ENCODE assay signal across 24 mouse cellular contexts in the genomic region with DNA sequence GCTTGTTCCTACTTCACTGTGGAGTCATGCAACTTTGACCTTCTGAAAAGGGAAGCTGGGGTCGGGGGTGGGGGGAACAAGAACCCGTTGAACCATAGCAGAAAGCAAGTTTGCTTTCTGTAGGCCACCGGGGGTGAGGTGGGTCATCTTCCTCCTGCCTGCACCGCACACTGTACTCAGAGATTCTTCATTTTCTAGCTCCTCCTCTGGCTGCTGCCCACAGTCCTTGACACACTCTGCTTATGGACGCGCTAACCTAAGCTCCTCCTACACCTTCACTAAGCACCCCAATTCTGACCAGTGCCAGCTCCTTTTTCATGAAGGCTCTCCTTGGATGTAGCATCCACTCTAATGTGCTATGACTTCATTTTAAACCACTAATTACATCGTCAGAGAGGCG.
DNase-seq lines count a peak whose midpoint lies in the region; ATAC-seq and TF ChIP-seq lines count a peak whose summit lies in the region.
"Had no signal": no experiment of that assay in that cellular context is flagged by ENCODE, and none has a peak within 500 bp of the region (broad histone marks: within the 10 kb centered on the region; RNA-seq: fewer than 3 reads in every experiment).

No protein-coding gene starts in this region.

- H3K27ac ChIP-seq in liver, adult 2 months (replicated peaks; ENCODE audit: insufficient read depth, low read depth, low read length): no peak overlapping the region
- H3K27ac ChIP-seq in liver, embryonic 12.5 days: no peak overlapping the region
- no peak overlapping the region for H3K27ac ChIP-seq in forebrain, embryonic 12.5 days
- H3K27ac ChIP-seq: heart, adult 2 months; hindbrain, embryonic 14.5 days; liver, embryonic 13.5 days; midbrain, embryonic 12.5 days; neural tube, embryonic 12.5 days; stomach, postnatal 0 days had no signal

- H3K9ac ChIP-seq in liver, adult 2 months (ENCODE audit: low read depth, low read length): no peak overlapping the region
- no peak overlapping the region for H3K9ac ChIP-seq in liver, embryonic 12.5 days
- H3K9ac ChIP-seq in forebrain, embryonic 12.5 days: no peak overlapping the region
- H3K9ac ChIP-seq: hindbrain, embryonic 14.5 days; liver, embryonic 13.5 days; lung, embryonic 14.5 days; midbrain, embryonic 12.5 days; neural tube, embryonic 12.5 days had no signal

- no peaks in the 10 kb centered on the region for H3K36me3 ChIP-seq in liver, adult 2 months (ENCODE audit: control insufficient read depth, insufficient read depth, low read length)
- no peaks in the 10 kb centered on the region for H3K36me3 ChIP-seq in liver, embryonic 12.5 days
- H3K36me3 ChIP-seq in forebrain, embryonic 12.5 days (replicated peaks): no peaks in the 10 kb centered on the region; the same call in 1 of the 2 replicates
- H3K36me3 ChIP-seq: liver, embryonic 13.5 days; midbrain, embryonic 12.5 days; neural tube, embryonic 12.5 days had no signal

- TF ChIP-seq CTCF in liver, adult 2 months (IDR thresholded peaks at IDR 0.05; ENCODE audit: low read depth, low read length): no peak

- no peaks in the 10 kb centered on the region for H3K9me3 ChIP-seq in liver, embryonic 12.5 days (replicated peaks)
- H3K9me3 ChIP-seq in forebrain, embryonic 12.5 days: no peaks in the 10 kb centered on the region
- H3K9me3 ChIP-seq: liver, embryonic 13.5 days; midbrain, embryonic 12.5 days; neural tube, embryonic 12.5 days had no signal

- no peaks in the 10 kb centered on the region for H3K4me1 ChIP-seq in liver, adult 2 months (ENCODE audit: control insufficient read depth, insufficient read depth, low read length)
- H3K4me1 ChIP-seq in liver, embryonic 12.5 days: no peaks in the 10 kb centered on the region
- H3K4me1 ChIP-seq in forebrain, embryonic 12.5 days: peaks cover 8% of the 10 kb centered on the region
- H3K4me1 ChIP-seq: liver, embryonic 13.5 days; midbrain, embryonic 12.5 days; neural tube, embryonic 12.5 days had no signal

- peak; percentile 9 for DNase-seq in liver, adult 2 months (ENCODE audit: extremely low read depth, low read depth, low spot score)
- peak; percentile 25 to 49 for DNase-seq in spleen, postnatal 36 days (ENCODE audit: low spot score in 2 of 2)
- DNase-seq in spleen, postnatal 4 days (ENCODE audit: low spot score in 2 of 2): no peak
- DNase-seq in c-Kit-positive CD71-positive TER-119-positive erythroid progenitor cells, embryonic 14.5 days (ENCODE audit: low spot score): no peak
- DNase-seq: adrenal gland, postnatal 25 days; cerebellum, adult 9-11 months; gastrocnemius, postnatal 14 days; heart, adult 2 months; kidney, adult 2 months; kidney, postnatal 10 days; liver, embryonic 13.5 days; lung, embryonic 14.5 days; retina, postnatal 1 day; right cerebral cortex, postnatal 25 days; thymus, adult 2 months had no signal

- H3K4me2 ChIP-seq in liver, embryonic 12.5 days: no peak overlapping the region
- H3K4me2 ChIP-seq in forebrain, embryonic 12.5 days: no peak overlapping the region
- H3K4me2 ChIP-seq: hindbrain, embryonic 14.5 days; liver, embryonic 13.5 days; lung, embryonic 14.5 days; midbrain, embryonic 12.5 days; neural tube, embryonic 12.5 days had no signal

- no peak overlapping the region for H3K4me3 ChIP-seq in liver, adult 2 months (ENCODE audit: insufficient read depth, low read depth, low read length)
- no peak overlapping the region for H3K4me3 ChIP-seq in liver, embryonic 12.5 days
- no peak overlapping the region for H3K4me3 ChIP-seq in forebrain, embryonic 12.5 days (replicated peaks)
- H3K4me3 ChIP-seq: heart, adult 2 months; liver, embryonic 13.5 days; midbrain, embryonic 12.5 days; neural tube, embryonic 12.5 days had no signal

- no peaks in the 10 kb centered on the region for H3K79me2 ChIP-seq in liver, adult 2 months (ENCODE audit: control insufficient read depth, insufficient read depth, low read length)

- ATAC-seq in liver, embryonic 12.5 days: no peak
- peak; percentile 46 to 79; a peak in 3 of 4 replicates for ATAC-seq in hematopoietic stem cell, adult 5-6 weeks (replicated peaks in 1 of 2; ENCODE audit: insufficient read depth in 1 of 2, low FRiP score in 2 of 2, low TSS enrichment in 1 of 2, low read depth in 1 of 2, poor library complexity in 2 of 2, severe bottlenecking in 2 of 2)
- no peak for ATAC-seq in forebrain, embryonic 12.5 days (ENCODE audit: low FRiP score)
- ATAC-seq: forebrain, embryonic 14.5 days; inflammation-experienced regulatory T-cells, adult 6 months had no signal

- WGBS in liver, adult 2 months: 58% methylated on average over 8 of the region's 8 CpGs
- 19% methylated on average over 8 of the region's 8 CpGs for WGBS in liver, embryonic 12.5 days (ENCODE audit: insufficient replicate concordance)
- WGBS in forebrain, embryonic 12.5 days: 81% methylated on average over 8 of the region's 8 CpGs

- no peak for TF ChIP-seq POLR2A in liver, adult 2 months (IDR thresholded peaks at IDR 0.05; ENCODE audit: extremely low read depth, insufficient read depth, low read length)

- no peaks in the 10 kb centered on the region; the same call in 1 of the 2 replicates for H3K27me3 ChIP-seq in liver, adult 2 months (ENCODE audit: control insufficient read depth, insufficient read depth, low read length)
- no peaks in the 10 kb centered on the region for H3K27me3 ChIP-seq in liver, embryonic 12.5 days (replicated peaks)
- no peaks in the 10 kb centered on the region for H3K27me3 ChIP-seq in forebrain, embryonic 12.5 days
- H3K27me3 ChIP-seq: liver, embryonic 13.5 days; midbrain, embryonic 12.5 days; neural tube, embryonic 12.5 days had no signal

Comparison
In these comparisons a context has a peak if more than half of its experiments do, and no peak if none do; other contexts are left out.
1. DNase-seq: peak in liver, adult 2 months (single experiment) and spleen, postnatal 36 days (2 of 2); none in spleen, postnatal 4 days (0 of 2) and c-Kit-positive CD71-positive TER-119-positive erythroid progenitor cells, embryonic 14.5 days (single experiment).
2. ATAC-seq: peak in hematopoietic stem cell, adult 5-6 weeks (2 of 2); none in liver, embryonic 12.5 days (single experiment) and forebrain, embryonic 12.5 days (single experiment).